Mouse (Mus musculus): ENCODE results near the gene Hspa5.
"Not testable (repeated sequence)": the region's sequence is repeated elsewhere in the genome, so short reads cannot be mapped to it uniquely, and the experiment has no call there.

The Hspa5 gene

GRCm38 (mm10) chr2:34808057-34808456 lies 36.3 kb downstream of the Hspa5 start:
- no peak for DNase-seq (ENCODE audit: low spot score in 2 of 2)

DNA sequence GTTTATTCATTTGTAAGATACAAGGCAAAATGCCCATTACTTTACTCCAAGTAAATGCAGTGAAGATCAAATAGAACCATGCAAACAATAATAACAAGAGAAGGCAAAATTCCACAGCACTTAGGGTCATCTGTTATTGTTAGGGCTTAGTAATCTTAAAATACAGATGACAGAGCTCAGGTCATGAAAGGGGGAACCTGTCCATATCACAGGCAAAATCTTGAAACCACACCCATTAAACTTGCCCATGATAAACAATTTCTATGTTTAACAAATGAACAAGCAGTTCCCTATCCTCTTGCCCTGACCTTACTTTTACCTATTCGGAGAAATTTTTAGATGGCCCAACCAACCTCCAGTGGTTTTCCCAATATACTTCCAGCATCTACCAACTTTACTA lies 37.8 kb downstream of the Hspa5 start:
- DNase-seq (ENCODE audit: low spot score in 2 of 2), result no peak

GRCm38 (mm10) chr2:34810775-34811174 lies 39.0 kb downstream of the Hspa5 start:
- no peak for DNase-seq (ENCODE audit: low spot score in 2 of 2)

- no peak for DNase-seq (ENCODE audit: low spot score in 2 of 2)
Measured at GRCm38 (mm10) chr2:34812706-34813105, 40.9 kb downstream of the Hspa5 start.

GRCm38 (mm10) chr2:34815893-34816292 lies 44.1 kb downstream of the Hspa5 start:
- not testable (repeated sequence) for DNase-seq (ENCODE audit: low spot score in 2 of 2)

DNA sequence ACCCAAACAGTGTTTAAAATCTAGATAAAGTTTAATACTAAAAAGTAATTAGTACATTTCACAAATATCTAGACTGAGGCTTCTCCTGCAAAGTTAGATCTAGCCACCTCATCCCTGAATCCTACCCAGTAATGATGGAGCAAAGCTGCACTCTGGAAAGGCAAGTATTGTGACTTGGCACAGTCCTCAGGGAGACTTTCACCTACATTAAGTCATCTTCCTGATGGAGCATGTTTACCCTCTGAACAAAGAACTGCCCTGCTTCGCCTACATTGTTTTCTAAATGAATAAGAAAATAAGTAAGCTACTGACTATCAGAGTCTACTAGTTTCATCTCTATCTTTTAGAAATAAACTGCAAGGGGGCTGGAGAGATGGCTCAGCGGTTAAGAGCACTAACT lies 46.7 kb downstream of the Hspa5 start:
- no peak for DNase-seq (ENCODE audit: low spot score in 2 of 2)

DNA sequence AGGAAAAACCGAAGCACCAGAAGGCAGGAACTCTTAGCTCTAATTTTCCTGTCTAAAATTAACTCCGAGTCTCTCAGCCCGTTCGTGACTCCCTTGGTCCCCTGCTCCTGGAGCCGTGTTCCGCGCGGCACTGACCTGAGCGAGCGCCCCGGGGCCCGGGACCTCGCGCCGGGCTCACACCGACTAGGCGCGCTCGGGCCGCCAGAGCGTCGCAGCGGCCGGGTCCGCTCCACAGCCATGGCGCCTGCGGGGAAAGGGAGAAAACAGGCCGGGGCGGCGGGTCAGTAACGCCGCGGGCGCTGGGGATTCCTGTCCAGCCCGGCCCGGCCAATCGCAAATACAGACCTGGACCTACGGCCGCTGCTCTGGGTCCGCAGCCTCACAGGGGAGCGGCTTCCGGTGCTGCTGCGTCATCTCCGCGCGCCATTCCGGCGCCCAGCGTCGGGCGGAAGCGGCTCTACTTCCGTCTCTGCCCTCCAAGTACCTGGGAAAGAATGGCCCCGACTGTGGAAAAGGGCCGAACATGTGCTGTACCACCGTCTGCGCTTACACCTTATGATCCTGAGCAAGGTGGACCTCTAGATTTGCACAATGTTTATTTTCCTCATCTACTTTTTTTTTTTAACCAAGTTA lies 54.2 kb downstream of the Hspa5 start, which contains the start of gene Fbxw2:
Gene Fbxw2 (minus strand): TSS at position 485 of the 633 bp plus-strand sequence.
- DNase-seq (ENCODE audit: low spot score in 2 of 2), result peak; percentile 83 to 87

- no peak for DNase-seq (ENCODE audit: low spot score in 2 of 2)
Measured at GRCm38 (mm10) chr2:34826460-34827231, 54.9 kb downstream of the Hspa5 start.
